Mouse (Mus musculus): ENCODE data around the gene Epas1.
A peak's percentile ranks its signal among the peaks of the same experiment; 100 is the strongest.

Epas1 gene

DNA sequence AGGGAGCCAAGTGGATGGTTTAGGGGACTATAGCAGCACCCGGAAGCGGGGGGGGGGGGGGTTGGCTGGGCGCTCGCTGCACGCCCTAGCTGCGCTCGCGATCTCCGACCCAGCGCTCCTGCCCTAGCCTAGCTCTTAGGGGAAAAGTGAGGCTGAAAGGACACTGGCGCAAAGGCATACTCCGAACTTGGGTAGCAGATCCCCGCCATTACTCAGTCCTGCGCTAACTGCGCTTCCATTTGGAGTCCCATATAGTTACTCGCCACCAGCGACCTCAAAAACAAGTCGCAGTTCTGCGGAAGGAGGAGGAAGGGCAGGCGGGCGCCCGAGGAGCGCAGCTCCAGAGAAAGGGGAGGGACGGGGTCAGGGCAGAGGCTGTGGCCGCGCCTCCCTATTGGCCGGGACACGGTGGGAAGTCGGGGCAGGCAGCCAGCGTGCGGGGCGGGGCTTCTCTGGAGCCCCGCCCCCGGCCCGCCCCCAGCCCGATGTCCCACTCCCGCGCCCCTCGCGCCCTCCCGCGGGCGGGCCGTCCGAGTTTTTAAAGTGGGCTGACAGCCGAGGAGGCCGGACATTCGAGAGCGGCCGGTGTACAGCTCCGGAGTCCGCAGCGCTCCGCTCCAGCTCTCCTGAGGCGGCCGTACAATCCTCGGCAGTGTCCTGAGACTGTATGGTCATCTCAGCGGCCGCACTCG lies at the start of gene Epas1:
TSS of gene Epas1 (plus strand) at position 571 of the 692 bp plus-strand sequence.
- DNase-seq: peak; percentile 69

DNA sequence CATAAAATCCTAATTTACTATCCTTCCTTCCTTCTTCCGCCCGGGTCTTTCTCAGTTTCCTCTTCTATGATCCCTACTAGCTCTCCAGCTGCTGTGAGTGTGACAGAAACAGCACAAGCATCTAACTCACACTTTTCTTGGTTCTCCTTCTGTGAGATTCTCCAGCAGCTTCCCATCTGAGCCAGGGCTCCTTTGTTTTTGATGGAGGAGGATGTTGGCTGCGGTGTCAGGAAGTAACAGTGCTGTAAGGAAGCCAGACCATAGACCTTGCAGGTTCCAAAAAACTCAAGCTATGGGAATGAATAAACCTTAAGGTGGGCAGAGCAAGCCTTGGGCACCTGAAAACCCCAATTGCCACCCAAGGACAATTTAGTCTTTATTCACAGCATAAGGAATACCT lies 48.3 kb upstream of the Epas1 start:
- DNase-seq: no peak

DNA sequence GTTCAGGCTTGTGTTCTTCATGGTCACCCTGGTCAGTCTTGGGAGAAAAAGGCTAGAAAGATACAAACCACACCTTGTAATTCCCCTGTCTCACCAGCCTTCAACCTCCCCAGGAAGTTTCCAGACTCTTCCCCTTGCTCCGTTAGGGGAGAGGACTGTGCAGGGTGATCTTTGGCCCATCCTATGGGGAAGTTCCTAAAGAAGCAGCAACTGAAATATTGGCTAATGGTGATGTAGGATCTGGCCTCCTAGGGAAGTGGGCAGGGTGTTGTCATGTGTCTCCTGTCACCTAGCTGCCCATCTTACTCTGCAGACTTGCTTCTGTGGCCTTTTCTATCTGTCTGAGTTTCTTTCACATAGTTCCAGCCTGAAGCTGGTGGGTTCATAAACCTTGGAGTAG lies 47.0 kb upstream of the Epas1 start:
- no peak for DNase-seq

DNA sequence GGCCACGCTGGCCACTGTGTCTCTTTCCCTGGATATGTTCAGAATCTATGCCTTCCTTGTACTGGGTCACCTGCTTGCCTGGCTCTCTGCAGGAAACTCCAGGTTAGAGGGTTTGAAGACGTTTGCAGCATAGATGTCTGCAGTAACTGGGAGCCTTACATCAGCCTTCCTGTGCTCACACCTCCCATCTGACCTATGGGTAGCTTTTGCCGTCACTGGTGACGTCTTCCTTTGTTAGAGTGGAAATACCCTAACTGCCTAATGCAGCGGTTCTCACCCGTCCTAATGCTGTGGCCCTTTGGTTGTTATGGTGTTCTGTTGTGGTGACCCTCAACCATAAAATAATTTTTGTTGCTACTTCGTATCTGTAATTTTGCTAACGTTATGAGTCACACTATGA lies 43.7 kb upstream of the Epas1 start:
- no peak for DNase-seq

DNA sequence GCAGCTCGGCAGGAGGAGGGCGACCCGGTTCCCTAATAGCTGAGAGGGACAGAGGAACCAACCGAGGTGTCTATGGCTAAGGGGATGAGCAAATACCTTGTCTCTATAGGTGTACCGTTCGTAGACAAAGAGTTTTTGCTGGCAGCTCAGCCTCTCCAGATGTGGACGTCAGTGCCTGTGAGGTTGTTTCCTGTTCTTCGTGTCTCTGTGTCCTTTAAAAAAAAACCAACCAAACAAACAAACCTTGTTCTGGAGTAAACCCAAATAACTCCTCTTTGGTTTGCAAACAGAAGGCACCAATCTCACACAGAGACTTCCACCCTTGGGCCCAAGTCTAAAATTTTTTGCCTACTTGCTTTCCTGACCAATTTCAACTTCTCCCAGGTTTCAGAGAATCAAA lies 43.1 kb upstream of the Epas1 start:
- no peak for DNase-seq

DNA sequence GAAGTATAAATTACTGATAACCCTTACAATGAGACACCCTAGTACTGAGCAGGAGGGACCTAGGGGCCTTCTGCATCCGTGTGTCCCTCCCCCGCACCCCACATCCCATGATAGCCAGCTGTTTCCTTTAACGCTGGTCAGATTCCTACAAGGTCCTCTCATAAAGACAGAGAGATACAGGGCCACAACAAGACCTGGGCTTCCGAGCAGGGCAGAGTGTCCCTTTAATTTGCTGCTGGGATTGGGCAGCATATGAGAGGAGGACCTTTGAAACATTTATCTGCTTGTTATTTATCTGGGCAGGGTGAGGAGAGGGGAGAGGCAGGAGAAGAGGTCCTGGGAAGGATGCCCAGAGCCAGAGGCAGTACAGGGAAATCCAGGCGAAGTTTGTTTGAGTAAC lies 41.6 kb upstream of the Epas1 start:
- no peak for DNase-seq

DNA sequence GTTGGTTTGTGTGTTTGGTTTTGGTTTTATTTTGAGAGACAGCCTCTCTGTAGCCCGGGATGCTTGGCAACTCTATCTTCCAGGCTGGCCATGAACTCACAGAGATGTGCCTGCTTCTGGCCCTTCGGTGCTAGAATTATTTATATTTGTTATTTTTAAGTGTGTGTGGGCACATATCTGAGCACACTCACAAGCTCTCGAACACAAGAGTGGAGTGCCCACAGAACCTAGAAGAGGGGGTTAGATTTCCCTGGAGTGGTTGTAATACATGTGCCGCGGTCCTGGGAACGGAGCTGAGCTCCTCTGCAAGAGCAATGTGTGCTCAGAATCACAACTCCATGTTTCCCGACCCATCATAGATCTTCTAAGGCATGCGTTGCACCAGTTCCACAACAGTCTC lies 40.9 kb upstream of the Epas1 start:
- no peak for DNase-seq

DNA sequence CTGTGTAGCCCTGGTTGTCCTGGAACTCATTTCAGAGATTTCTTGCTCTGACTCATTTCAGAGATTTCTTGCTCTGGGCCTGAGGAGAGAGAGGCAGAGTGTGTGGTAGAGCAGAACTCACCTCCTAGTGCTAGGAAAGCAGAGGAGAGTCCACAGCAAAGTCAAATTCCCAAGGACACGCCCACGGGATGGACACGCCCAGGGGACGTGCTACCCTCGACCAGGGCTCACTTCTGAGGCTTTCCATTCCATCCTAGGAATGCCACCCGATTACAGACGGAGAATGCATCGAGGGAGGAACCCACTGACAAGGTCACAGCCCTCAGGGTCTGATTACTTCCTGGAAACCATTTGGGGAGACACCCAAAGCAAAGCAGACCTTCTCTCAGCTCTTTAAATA lies 39.9 kb upstream of the Epas1 start:
- no peak for DNase-seq

DNA sequence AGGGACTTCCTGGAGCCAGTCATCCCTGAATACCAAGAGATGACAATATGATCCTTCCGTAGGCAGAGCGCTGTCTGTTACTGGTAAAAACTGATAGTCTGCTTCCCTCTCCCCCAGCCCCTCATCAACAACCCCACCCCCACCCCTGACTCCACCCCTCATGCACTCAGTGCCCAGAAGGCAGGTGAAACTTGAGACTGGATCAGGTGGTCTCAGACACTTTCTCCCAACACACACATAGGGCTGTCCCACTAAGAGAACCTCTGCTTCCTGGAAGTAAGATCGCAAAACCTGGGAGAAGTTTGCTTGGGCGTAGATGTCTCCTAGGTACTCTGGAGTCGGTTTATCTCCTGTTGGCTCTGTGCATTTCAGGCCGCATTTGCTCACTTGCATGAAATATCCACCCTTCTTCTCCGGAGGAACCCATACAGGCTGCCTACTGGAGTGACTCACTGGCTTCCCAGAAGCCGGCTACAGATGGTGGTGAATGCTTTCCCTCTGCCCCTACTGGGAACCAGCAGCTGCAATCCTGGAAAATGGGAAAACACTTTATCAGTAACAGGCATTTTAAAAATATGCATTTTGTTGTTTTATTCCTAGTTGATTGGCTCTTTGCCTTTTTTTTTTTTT lies 28.6 kb upstream of the Epas1 start:
- no peak for DNase-seq

DNA sequence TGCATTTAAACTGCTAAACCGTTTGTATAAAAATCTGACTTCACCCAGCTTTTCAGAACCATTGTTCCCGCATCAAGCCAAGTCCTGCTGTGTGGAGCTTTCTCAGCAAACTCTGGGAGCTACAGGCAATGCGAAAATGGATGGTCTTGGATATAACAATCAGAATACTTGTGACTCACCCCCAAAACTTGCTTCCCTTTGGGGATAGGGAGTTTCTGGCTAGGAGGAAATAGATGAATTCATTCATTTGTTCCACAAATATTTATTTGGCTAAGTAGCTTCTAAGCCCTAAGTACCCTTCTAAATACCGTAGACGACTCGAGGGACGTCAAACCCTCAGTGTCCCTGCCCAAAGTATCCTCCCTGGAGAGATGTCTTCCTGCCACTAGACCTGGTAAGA lies 27.0 kb upstream of the Epas1 start:
- DNase-seq: no peak

DNA sequence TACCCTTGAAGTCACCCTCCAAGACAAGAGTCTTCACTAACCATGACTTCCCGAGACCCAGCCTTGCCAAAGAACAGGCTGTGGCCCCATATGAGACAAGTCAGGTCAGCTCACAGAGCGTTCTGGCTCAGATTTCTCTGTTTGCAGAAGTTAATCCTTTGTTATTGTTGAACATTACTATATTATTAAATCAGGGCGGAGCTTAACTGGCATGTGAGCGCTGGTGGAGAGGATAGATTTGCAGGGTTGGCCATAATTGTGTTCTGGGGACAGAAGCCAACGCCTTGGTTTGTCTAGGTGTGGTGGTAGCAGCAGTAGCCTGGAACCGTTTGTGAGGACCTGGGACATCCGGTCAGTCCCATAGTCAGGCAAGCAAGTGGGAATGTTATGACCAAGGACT lies 26.5 kb upstream of the Epas1 start:
- no peak for DNase-seq

DNA sequence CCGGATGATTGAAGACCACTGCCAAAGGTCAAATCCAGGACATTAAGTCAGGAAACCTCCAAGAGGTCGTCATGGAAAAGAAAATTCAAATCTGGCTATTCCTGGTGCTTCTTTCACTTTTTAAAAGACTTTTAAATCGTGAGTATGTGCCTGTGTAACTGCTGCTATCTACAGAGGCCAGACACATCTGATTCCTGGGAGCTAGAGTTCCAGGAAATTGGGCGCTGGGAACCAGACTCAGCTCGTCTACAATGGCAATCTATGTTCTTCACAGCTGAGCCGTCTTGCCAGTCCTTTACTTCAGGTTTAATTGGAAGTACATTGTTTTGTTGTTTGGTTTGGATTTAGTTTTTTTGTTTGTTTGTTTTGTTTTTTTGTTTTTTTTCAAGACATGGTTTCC lies 22.2 kb upstream of the Epas1 start:
- DNase-seq: no peak

DNA sequence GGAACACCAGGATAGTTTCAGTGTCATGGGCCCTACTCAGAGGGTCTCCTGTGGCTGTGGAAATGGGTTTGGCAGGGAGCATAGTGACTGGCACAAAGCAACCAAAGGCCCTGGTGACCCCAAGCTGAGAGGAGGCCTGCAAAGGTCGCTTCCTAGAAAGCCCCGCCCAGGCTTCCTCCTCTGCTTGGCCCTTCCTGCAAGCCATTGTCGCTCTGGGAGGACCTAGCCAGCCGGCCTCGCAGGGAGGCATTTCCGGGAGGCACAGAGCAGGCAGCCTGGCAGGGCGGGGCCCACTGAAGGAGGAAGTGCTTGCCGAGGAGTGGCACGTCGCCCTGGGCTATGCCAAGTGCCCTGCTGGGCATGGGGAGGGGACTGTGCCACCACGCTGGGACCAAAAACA lies 21.5 kb upstream of the Epas1 start:
- peak; percentile 19 for DNase-seq

DNA sequence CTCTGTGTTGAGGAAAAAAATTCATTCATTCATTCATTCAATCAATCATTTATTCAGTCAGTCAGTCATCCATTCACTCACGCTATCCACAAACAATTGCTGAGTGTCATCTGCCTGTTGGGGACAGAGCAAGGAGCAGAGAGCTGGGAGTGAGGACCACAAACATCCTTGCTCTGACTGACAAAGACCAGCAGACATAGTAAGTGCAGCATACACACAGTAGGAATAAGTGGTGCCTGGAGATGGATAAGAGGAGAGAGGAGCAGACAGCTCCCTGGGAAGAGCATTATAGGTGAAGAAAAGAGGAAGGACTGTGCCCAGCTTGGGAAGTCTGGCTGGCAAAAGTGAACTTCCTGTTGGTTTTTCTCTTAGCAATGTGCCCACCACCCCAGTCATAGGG lies 21.0 kb upstream of the Epas1 start:
- DNase-seq: no peak

DNA sequence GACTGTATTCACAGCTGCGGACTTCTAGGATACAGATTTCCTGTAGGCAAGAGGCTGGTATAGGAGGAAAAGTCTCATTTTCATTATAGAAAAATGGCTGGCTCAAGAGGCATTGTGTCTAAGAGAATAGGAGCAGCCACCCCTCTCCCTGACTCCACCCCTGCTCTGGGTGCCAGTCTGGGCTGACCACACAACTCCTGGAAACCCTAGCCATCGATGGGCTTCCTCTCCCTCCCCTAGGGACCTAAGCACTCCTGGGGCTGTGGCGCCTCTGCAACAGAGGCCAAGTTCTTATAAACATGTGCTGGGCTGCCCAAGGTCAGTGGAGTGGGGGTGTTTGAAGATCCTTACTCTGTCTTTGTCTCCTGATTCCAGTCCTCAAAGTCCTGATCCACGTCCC lies 19.9 kb upstream of the Epas1 start:
- no peak for DNase-seq

DNA sequence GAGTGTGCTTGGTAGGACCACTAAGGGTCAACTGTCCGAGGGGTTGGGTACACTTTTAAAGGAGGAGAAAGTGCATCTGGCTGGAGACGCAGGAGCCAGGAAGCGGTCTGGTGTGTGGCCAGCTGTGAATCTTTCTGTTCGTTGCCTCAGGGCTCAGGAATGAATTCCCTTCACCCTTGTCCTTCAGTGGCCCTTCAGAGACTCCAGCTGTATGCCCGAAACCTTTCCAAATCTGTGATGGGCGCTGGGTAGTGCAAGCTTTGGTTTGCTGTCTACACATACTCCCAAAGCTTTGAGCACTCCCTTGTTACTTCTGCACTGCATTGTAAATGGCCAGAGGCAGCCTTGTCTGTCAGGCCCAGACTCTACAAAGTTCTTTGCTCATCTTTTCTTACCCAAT lies 15.0 kb upstream of the Epas1 start:
- no peak for DNase-seq

DNA sequence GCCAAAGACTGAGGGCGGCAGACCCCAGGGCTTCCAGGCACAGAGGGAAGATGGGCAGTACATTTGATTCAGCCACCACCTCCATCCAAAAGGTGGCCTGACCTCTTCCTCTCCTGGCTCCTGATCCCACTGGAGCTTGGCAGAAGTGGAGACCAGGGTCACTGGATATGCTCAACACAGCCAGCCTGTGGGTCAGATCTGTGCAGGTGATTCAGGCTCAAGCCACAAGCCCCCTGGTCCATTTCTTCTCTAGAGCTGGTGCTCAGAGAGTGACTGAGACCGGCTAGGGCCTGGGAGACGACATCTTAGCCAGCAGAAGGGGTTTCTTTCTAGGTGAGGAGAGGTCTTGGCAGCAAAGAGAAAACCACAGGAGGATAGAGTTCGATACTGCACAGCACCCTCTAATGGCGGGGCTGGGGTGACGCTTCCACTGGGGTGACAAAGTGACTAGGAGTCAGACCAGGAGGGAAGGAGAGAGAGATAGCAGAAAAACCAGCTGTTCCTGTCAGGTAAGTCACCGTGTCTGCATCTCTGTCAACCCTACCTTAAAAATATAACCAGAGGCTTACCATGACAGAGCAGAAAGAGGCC lies 10.1 kb upstream of the Epas1 start:
- DNase-seq: no peak

DNA sequence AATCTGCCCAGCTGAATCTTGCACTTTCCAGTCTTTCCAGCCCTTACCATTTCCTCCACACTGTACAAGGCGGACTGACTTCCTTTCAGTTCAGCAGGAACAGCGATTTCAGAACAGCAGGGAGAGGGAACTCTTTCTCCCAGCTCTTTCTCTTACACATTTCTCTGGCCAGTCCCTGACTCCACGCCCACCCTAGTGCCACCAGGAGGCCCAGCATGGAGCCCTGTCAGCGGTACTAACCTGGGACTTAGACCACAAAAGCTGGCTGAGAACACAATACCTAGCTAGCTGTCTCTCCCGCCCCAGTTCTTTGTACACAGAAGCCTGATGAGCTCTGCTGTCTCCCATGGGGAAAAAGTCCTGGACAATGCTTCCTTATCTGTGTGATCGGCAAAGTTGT lies 8.6 kb upstream of the Epas1 start:
- DNase-seq: no peak

DNA sequence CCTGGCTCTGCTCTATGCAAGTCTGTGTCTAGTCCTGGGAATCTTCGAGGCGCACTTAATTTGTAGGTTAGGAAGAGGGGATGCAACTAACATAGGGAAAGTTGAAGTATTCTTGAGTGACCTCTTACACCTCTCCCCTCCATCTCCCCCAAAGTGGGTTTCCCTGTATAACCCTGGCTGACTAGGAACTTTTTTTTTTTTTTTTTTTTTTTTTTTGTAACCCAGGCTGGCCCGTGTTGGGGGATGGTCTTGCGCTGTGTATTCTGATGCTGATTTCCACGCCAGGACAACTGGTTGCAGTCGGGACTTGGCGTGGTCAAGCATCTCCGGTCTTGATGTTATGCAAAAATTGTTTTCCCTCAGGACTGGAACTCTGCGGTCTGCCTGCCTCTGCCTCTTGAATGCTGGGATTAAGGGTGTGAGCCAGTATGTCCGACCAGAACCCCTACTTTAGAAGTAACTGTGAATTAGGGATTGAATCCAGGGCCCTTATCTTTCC lies 2.1 kb upstream of the Epas1 start:
- DNase-seq: no peak

DNA sequence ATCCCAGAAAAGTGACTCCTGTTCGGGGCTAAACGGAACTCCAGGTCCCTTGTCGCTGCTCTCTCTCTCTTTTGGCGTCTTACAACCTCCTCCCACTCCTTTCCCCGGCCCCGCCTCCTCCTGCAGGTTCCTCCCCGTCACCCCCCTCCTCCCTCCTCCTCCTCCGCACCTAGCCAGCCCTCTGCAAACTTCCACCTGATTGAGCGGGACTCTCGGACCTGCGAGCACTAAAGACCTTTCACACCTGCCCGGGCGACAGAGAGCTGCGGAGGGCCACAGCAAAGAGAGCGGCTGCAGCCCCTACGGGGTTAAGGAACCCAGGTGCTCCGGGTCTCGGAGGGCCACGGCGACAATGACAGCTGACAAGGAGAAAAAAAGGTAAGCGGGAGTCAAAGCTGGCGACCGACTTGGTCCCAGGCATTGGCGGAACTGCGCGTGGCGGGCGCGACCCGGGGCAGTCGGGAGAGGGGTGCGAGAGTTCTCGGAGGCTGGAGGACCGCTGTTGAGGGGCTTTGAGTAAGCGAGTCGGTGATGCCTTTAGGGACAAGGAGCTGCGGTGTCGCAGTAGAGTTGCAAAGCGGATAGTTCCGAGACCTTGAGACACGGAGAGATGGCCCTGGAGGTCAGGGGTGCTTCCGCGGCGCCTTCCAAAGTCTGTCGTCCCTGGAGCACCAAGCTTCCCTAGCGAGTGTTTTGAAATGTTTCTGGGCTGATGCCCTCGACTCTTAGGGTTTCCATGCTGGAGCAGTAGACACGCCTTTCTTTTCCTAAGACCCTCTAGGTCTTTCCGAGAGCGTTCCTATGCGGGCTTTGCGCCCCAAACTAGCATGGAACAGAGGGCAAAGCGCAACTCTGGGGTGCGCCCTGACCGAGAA lies 668 bp downstream of the Epas1 start:
- peak; percentile 7 for DNase-seq

DNA sequence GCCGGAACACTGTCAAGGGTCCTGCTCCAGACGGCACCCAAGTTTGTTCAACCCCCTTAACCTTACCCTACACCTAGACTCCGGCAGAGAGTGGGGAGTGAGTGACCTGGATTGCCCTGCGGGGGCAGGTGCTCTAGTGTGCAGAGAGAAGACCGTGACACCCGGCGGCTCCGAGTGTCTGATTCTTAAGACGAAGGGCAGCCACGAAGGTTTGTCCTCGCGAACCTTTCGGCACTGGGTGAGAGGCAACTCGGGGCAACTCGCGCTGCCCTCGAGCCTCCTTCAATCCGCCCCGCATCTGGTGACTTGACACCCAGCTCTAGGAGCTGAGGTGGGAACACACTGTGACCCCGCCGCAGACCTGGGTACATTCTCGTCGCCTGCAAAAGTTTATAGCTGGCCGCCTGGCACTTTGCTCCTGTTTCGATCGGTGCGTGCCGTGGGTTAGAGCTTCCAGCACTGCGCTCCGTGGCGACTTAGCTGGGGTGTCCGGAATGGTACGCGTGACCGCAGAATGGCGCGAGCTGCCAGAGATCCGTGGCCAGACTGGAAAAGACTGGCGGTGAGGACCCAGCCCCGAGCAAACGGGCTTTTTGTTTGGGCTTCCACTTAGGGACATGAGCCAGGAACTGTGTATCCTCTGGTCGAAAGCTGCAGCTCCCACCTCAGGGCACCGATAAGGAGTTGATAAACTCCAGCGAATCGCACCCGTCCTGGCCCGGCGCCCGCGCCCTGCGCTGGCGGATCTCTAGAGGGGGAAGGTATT lies 1.5 kb downstream of the Epas1 start:
- DNase-seq: peak; percentile 26

DNA sequence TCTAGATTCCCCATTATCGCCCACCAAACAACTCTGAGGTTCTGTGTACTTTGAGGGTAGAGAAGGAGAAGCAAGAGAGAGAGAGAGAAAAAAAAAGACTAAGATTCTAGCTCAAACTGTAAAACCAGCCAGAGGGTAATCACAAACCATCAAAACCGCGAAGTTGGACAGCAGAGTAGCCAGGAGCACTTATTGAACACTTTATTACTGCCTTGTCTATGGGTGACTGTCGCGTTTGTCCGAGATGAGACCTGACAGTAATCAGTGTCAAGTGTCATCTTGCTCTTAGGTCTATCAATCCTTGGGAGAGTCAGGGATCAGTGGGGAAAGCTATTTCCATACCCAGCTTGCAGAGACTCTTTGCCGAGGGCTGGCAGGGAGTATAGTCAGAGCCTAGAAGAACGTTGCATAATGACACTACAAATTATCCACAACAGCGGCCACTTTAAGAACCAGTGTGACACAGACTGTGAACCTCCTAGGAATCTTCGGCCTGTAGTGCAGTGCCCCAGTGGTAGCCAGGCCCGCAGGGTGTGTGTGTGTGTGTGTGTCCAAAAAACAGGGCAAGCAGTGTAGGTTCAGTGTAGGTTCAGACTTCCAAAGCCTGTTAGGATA lies 2.2 kb downstream of the Epas1 start:
- no peak for DNase-seq

All from right cerebral cortex, postnatal 4 days (tissue).